Mouse (Mus musculus): ENCODE data around the gene 1700018B08Rik. TPM values are rescaled to one million over a fixed set of nuclear protein-coding genes. Genes with fewer than 3 reads are reported as not detected.

1700018B08Rik gene
- total and polyA plus RNA-seq, 2 experiments, result not detected

GRCm38 (mm10) chr8:121561636-121562345, 17.7 kb upstream of the 1700018B08Rik start:
- H3K79me2 ChIP-seq (ENCODE audit: control insufficient read depth, insufficient read depth, low read length), result peaks cover 3% of the 10 kb centered on the region; the same call in 1 of the 2 replicates
- no peak overlapping the region for H3K4me3 ChIP-seq (ENCODE audit: insufficient read depth, low read depth, low read length)
- peak; percentile 90 for DNase-seq (ENCODE audit: extremely low read depth, low read depth, low spot score)
- peak overlapping the region; percentile 98 for H3K27ac ChIP-seq (replicated peaks; ENCODE audit: insufficient read depth, low read depth, low read length)
- no peaks in the 10 kb centered on the region for H3K27me3 ChIP-seq (ENCODE audit: control insufficient read depth, insufficient read depth, low read length)
- H3K36me3 ChIP-seq (ENCODE audit: control insufficient read depth, insufficient read depth, low read length), result peaks cover 5% of the 10 kb centered on the region; the same call in 1 of the 2 replicates
- TF ChIP-seq POLR2A (IDR thresholded peaks at IDR 0.05; ENCODE audit: extremely low read depth, insufficient read depth, low read length), result 0 out of 2 replicates have a peak, but pooled peaks have one; percentile 16
- TF ChIP-seq CTCF (IDR thresholded peaks at IDR 0.05; ENCODE audit: low read depth, low read length), result peak; percentile 38
- peak overlapping the region; percentile 69 for H3K9ac ChIP-seq (ENCODE audit: low read depth, low read length)
- peaks cover 15% of the 10 kb centered on the region for H3K4me1 ChIP-seq (ENCODE audit: control insufficient read depth, insufficient read depth, low read length)
- WGBS, result 54% methylated on average over 16 of the region's 16 CpGs

- no peak for DNase-seq (ENCODE audit: extremely low read depth, low read depth, low spot score)
- peaks cover 5% of the 10 kb centered on the region; the same call in 1 of the 2 replicates for H3K36me3 ChIP-seq (ENCODE audit: control insufficient read depth, insufficient read depth, low read length)
- no peaks in the 10 kb centered on the region for H3K27me3 ChIP-seq (ENCODE audit: control insufficient read depth, insufficient read depth, low read length)
- H3K4me1 ChIP-seq (ENCODE audit: control insufficient read depth, insufficient read depth, low read length), result peaks cover 15% of the 10 kb centered on the region
- no peak overlapping the region for H3K9ac ChIP-seq (ENCODE audit: low read depth, low read length)
- 96% methylated on average over 7 of the region's 7 CpGs for WGBS
- no peak overlapping the region for H3K27ac ChIP-seq (replicated peaks; ENCODE audit: insufficient read depth, low read depth, low read length)
- H3K4me3 ChIP-seq (ENCODE audit: insufficient read depth, low read depth, low read length), result no peak overlapping the region
- no peak for TF ChIP-seq POLR2A (IDR thresholded peaks at IDR 0.05; ENCODE audit: extremely low read depth, insufficient read depth, low read length)
- no peak for TF ChIP-seq CTCF (IDR thresholded peaks at IDR 0.05; ENCODE audit: low read depth, low read length)
- H3K79me2 ChIP-seq (ENCODE audit: control insufficient read depth, insufficient read depth, low read length), result peaks cover 3% of the 10 kb centered on the region; the same call in 1 of the 2 replicates
Measured at GRCm38 (mm10) chr8:121560432-121561100, 16.4 kb upstream of the 1700018B08Rik start.

GRCm38 (mm10) chr8:121559801-121560200, 15.7 kb upstream of the 1700018B08Rik start:
- peaks cover 5% of the 10 kb centered on the region; the same call in 1 of the 2 replicates for H3K36me3 ChIP-seq (ENCODE audit: control insufficient read depth, insufficient read depth, low read length)
- H3K4me3 ChIP-seq (ENCODE audit: insufficient read depth, low read depth, low read length), result no peak overlapping the region
- H3K9ac ChIP-seq (ENCODE audit: low read depth, low read length), result no peak overlapping the region
- no peak for DNase-seq (ENCODE audit: extremely low read depth, low read depth, low spot score)
- no peaks in the 10 kb centered on the region for H3K27me3 ChIP-seq (ENCODE audit: control insufficient read depth, insufficient read depth, low read length)
- peaks cover 15% of the 10 kb centered on the region for H3K4me1 ChIP-seq (ENCODE audit: control insufficient read depth, insufficient read depth, low read length)
- TF ChIP-seq POLR2A (IDR thresholded peaks at IDR 0.05; ENCODE audit: extremely low read depth, insufficient read depth, low read length) (no peak), CTCF (IDR thresholded peaks at IDR 0.05; ENCODE audit: low read depth, low read length) (no peak)
- H3K79me2 ChIP-seq (ENCODE audit: control insufficient read depth, insufficient read depth, low read length), result peaks cover 3% of the 10 kb centered on the region; the same call in 1 of the 2 replicates
- no peak overlapping the region for H3K27ac ChIP-seq (replicated peaks; ENCODE audit: insufficient read depth, low read depth, low read length)
- 96% methylated on average over 12 of the region's 12 CpGs for WGBS

- no peak for DNase-seq (ENCODE audit: extremely low read depth, low read depth, low spot score)
- H3K4me3 ChIP-seq (ENCODE audit: insufficient read depth, low read depth, low read length), result no peak overlapping the region
Measured at GRCm38 (mm10) chr8:121558538-121558937, 14.4 kb upstream of the 1700018B08Rik start.

GRCm38 (mm10) chr8:121557746-121558145, 13.6 kb upstream of the 1700018B08Rik start:
- peaks cover 12% of the 10 kb centered on the region for H3K36me3 ChIP-seq (ENCODE audit: control insufficient read depth, insufficient read depth, low read length)
- peaks cover 3% of the 10 kb centered on the region; the same call in 1 of the 2 replicates for H3K79me2 ChIP-seq (ENCODE audit: control insufficient read depth, insufficient read depth, low read length)
- no peak overlapping the region for H3K4me3 ChIP-seq (ENCODE audit: insufficient read depth, low read depth, low read length)
- H3K27me3 ChIP-seq (ENCODE audit: control insufficient read depth, insufficient read depth, low read length), result no peaks in the 10 kb centered on the region
- WGBS, result 94% methylated on average over 11 of the region's 11 CpGs
- H3K27ac ChIP-seq (replicated peaks; ENCODE audit: insufficient read depth, low read depth, low read length), result no peak overlapping the region
- no peak for DNase-seq (ENCODE audit: extremely low read depth, low read depth, low spot score)
- H3K9ac ChIP-seq (ENCODE audit: low read depth, low read length), result no peak overlapping the region
- TF ChIP-seq POLR2A (IDR thresholded peaks at IDR 0.05; ENCODE audit: extremely low read depth, insufficient read depth, low read length) (no peak), CTCF (IDR thresholded peaks at IDR 0.05; ENCODE audit: low read depth, low read length) (no peak)
- H3K4me1 ChIP-seq (ENCODE audit: control insufficient read depth, insufficient read depth, low read length), result peaks cover 11% of the 10 kb centered on the region

More at GRCm38 (mm10) chr8:121558538-121558937, 14.4 kb upstream of the 1700018B08Rik start:
- peaks cover 11% of the 10 kb centered on the region for H3K4me1 ChIP-seq (ENCODE audit: control insufficient read depth, insufficient read depth, low read length)
- no peak overlapping the region for H3K9ac ChIP-seq (ENCODE audit: low read depth, low read length)
- TF ChIP-seq POLR2A (IDR thresholded peaks at IDR 0.05; ENCODE audit: extremely low read depth, insufficient read depth, low read length) (no peak), CTCF (IDR thresholded peaks at IDR 0.05; ENCODE audit: low read depth, low read length) (no peak)
- H3K79me2 ChIP-seq (ENCODE audit: control insufficient read depth, insufficient read depth, low read length), result peaks cover 3% of the 10 kb centered on the region; the same call in 1 of the 2 replicates
- H3K36me3 ChIP-seq (ENCODE audit: control insufficient read depth, insufficient read depth, low read length), result peaks cover 7% of the 10 kb centered on the region; the same call in 1 of the 2 replicates
- H3K27ac ChIP-seq (replicated peaks; ENCODE audit: insufficient read depth, low read depth, low read length), result no peak overlapping the region
- 93% methylated on average over 16 of the region's 16 CpGs for WGBS
- H3K27me3 ChIP-seq (ENCODE audit: control insufficient read depth, insufficient read depth, low read length), result no peaks in the 10 kb centered on the region

All from liver, adult 2 months (tissue).